Mouse (Mus musculus): ENCODE data around the gene Chchd3. TPM values are rescaled to one million over a fixed set of nuclear protein-coding genes. Genes with fewer than 3 reads are reported as not detected.

Gene Chchd3
- total and polyA plus RNA-seq, 3 experiments, result 205 to 243 TPM; not detected in 1

- peak; percentile 57 for DNase-seq (ENCODE audit: low read depth, low spot score)
- H3K27ac ChIP-seq (ENCODE audit: control insufficient read depth, low read depth, low read length), result no peak overlapping the region
- H3K9me3 ChIP-seq (replicated peaks; ENCODE audit: insufficient read depth, low read length), result no peaks in the 10 kb centered on the region
- peaks cover 12 to 17% of the 10 kb centered on the region in 2 experiments for H3K4me1 ChIP-seq (ENCODE audit: control insufficient read depth in 1 of 2, insufficient read depth in 2 of 2, low read length in 2 of 2)
- no peak overlapping the region for H3K4me3 ChIP-seq (ENCODE audit: control insufficient read depth in 1 of 2, insufficient read depth in 1 of 2, low read depth in 2 of 2, low read length in 2 of 2)
- H3K79me2 ChIP-seq (ENCODE audit: control insufficient read depth, insufficient read depth, low read length, poor library complexity), result peaks cover 7% of the 10 kb centered on the region
- TF ChIP-seq ETS1 (IDR thresholded peaks at IDR 0.05; ENCODE audit: low read depth, low read length) (peak; percentile 54; the same call in 1 of the 2 replicates), GATA1 (IDR thresholded peaks at IDR 0.05; ENCODE audit: low read depth, low read length) (peak; percentile 58), TAL1 (IDR thresholded peaks at IDR 0.05; ENCODE audit: low read length) (peak; percentile 38), TCF12 (IDR thresholded peaks at IDR 0.05; ENCODE audit: low read depth, low read length) (peak; percentile 64), RCOR1 (IDR thresholded peaks at IDR 0.05; ENCODE audit: low read depth, low read length) (0 out of 2 replicates have a peak, but pooled peaks have one; percentile 35), USF1 (IDR thresholded peaks at IDR 0.05; ENCODE audit: low read depth, low read length) (no peak), SIN3A (IDR thresholded peaks at IDR 0.05; ENCODE audit: low read length) (peak; percentile 49; the same call in 1 of the 2 replicates), EP300 (IDR thresholded peaks at IDR 0.05; ENCODE audit: low read depth in 1 of 2, low read length in 2 of 2) (peak; percentile 42 to 55; a peak in 3 of 4 replicates), ZC3H11A (IDR thresholded peaks at IDR 0.05; ENCODE audit: low read depth, low read length) (no peak), MAZ (IDR thresholded peaks at IDR 0.05; ENCODE audit: low read depth, low read length) (0 out of 2 replicates have a peak, but pooled peaks have one; percentile 21), MAFK (IDR thresholded peaks at IDR 0.05; ENCODE audit: borderline replicate concordance, low read depth, low read length) (no peak)
- H3K36me3 ChIP-seq (ENCODE audit: control insufficient read depth in 1 of 2, insufficient read depth in 2 of 2, low read length in 2 of 2), result peaks cover 2 to 27% of the 10 kb centered on the region in 2 experiments; a peak in 3 of 4 replicates
- no peak overlapping the region for H3K9ac ChIP-seq (ENCODE audit: control insufficient read depth, low read depth, low read length, poor library complexity, severe bottlenecking)
- H3K27me3 ChIP-seq (ENCODE audit: control insufficient read depth in 1 of 2, insufficient read depth in 2 of 2, low read length in 2 of 2), result no peaks in the 10 kb centered on the region
These were observed 88.1 kb downstream of the Chchd3 start for GRCm38 (mm10) chr6:32971926-32972325.

- Histone ChIP-seq H3K9me3 (replicated peaks; ENCODE audit: insufficient read depth, low read length) (no peaks in the 10 kb centered on the region), H3K36me3 (ENCODE audit: control insufficient read depth in 1 of 2, insufficient read depth in 2 of 2, low read length in 2 of 2) (peaks cover 0 to 8% of the 10 kb centered on the region in 2 experiments; a peak in 3 of 4 replicates), H3K79me2 (ENCODE audit: control insufficient read depth, insufficient read depth, low read length, poor library complexity) (no peaks in the 10 kb centered on the region; the same call in 1 of the 2 replicates), H3K27ac (ENCODE audit: control insufficient read depth, low read depth, low read length) (no peak overlapping the region), H3K27me3 (ENCODE audit: control insufficient read depth in 1 of 2, insufficient read depth in 2 of 2, low read length in 2 of 2) (no peaks in the 10 kb centered on the region), H3K4me3 (ENCODE audit: control insufficient read depth in 1 of 2, insufficient read depth in 1 of 2, low read depth in 2 of 2, low read length in 2 of 2) (no peak overlapping the region), H3K4me1 (ENCODE audit: control insufficient read depth in 1 of 2, insufficient read depth in 2 of 2, low read length in 2 of 2) (peaks cover 1 to 4% of the 10 kb centered on the region in 2 experiments; a peak in 1 of 4 replicates), H3K9ac (ENCODE audit: control insufficient read depth, low read depth, low read length, poor library complexity, severe bottlenecking) (no peak overlapping the region)
- TF ChIP-seq MAZ (IDR thresholded peaks at IDR 0.05; ENCODE audit: low read depth, low read length) (no peak), SIN3A (IDR thresholded peaks at IDR 0.05; ENCODE audit: low read length) (no peak), ZKSCAN1 (IDR thresholded peaks at IDR 0.05; ENCODE audit: low read depth, low read length) (no peak), MEF2A (IDR thresholded peaks at IDR 0.05; ENCODE audit: extremely low read depth, insufficient replicate concordance, low read depth, low read length, poor library complexity, severe bottlenecking) (no peak), GATA1 (IDR thresholded peaks at IDR 0.05; ENCODE audit: low read depth, low read length) (no peak), RAD21 (IDR thresholded peaks at IDR 0.05; ENCODE audit: low read depth, low read length) (no peak), ZC3H11A (IDR thresholded peaks at IDR 0.05; ENCODE audit: low read depth, low read length) (no peak), BHLHE40 (IDR thresholded peaks at IDR 0.05; ENCODE audit: borderline replicate concordance, low read depth, low read length) (no peak), MAX (IDR thresholded peaks at IDR 0.05; ENCODE audit: low read length) (no peak), NELFE (IDR thresholded peaks at IDR 0.05; ENCODE audit: low read depth, low read length) (no peak), POLR2A (IDR thresholded peaks at IDR 0.05; ENCODE audit: control insufficient read depth in 1 of 2, insufficient read depth in 1 of 2, low read depth in 1 of 2, low read length in 2 of 2, poor library complexity in 1 of 2) (no peak), JUND (IDR thresholded peaks at IDR 0.05; ENCODE audit: low read depth, low read length) (no peak), ZNF384 (IDR thresholded peaks at IDR 0.05; ENCODE audit: low read depth, low read length) (no peak), KAT2A (conservative IDR thresholded peaks at IDR 0.05; ENCODE audit: low read depth, low read length) (no peak), USF2 (IDR thresholded peaks at IDR 0.05; ENCODE audit: borderline replicate concordance in 1 of 2, insufficient read depth in 1 of 2, low read depth in 1 of 2, low read length in 2 of 2) (no peak), TCF12 (IDR thresholded peaks at IDR 0.05; ENCODE audit: low read depth, low read length) (no peak), ZMIZ1 (IDR thresholded peaks at IDR 0.05; ENCODE audit: low read depth, low read length) (no peak)
- no peak for DNase-seq (ENCODE audit: low read depth, low spot score)
These were observed 91.1 kb downstream of the Chchd3 start for GRCm38 (mm10) chr6:32968971-32969370.
